Mouse (Mus musculus) kidney, adult 18-20 months (tissue): Measurements from ENCODE around the gene Tnnt2.

Experiments
- DNase-seq: peaks from one replicate; pipeline ENCODE4 v3.0.0; 2021

Gene Tnnt2

DNA sequence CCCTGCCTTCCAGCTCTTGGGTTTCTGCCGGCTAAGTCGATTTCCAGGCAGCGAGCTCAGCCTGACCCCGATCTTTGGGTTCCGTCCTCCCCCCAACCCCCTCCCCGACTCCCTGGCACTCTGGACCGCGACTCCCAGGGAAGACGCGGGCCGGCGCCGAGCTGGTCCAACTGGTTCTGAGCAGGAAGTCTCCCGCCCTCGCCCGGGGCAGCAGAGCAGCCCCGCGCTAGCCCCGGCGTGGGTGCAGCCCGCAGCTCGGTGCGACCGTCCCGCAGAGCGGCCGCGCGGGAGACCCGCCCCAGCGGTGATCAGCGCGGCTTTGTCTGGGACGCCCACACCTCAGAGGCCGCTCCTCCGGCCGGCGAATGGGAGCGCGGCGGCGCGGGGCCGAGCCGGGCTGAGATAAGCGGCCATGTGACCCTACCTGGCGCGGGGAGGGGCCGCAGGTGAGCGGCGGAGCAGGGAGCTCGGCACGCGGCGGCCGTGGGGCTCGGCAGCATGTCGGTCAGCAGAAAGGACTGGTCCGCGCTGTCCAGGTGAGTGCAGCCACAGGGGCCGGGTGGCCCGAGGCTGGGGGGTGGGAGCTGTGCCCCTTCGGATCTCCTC lies 17.6 kb upstream of the Tnnt2 start, which contains the start of gene Lad1:
TSS of gene Lad1 (plus strand) at position 118 of the 606 bp plus-strand sequence.
- peak; percentile 84 for DNase-seq

DNA sequence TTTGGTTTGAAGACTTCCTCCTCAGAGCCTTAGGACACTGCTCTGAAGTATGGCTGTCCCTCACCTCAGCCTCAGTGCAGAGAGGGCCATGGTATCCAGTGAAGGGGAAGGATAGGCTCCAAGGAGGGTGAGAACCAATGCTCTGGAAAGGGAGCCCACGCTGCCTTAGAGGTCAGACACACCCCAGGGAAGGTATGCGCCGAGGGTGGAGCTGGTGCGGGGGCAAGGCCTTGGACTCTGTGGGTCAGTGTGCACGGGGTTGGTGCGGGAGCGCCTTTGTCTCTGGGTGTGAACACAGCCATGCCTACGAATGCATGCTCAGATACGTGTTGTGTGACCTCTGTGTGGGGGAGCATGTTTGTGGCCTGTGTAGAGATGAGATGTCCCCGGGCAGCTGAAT lies 16.1 kb upstream of the Tnnt2 start:
- peak; percentile 58 for DNase-seq

DNA sequence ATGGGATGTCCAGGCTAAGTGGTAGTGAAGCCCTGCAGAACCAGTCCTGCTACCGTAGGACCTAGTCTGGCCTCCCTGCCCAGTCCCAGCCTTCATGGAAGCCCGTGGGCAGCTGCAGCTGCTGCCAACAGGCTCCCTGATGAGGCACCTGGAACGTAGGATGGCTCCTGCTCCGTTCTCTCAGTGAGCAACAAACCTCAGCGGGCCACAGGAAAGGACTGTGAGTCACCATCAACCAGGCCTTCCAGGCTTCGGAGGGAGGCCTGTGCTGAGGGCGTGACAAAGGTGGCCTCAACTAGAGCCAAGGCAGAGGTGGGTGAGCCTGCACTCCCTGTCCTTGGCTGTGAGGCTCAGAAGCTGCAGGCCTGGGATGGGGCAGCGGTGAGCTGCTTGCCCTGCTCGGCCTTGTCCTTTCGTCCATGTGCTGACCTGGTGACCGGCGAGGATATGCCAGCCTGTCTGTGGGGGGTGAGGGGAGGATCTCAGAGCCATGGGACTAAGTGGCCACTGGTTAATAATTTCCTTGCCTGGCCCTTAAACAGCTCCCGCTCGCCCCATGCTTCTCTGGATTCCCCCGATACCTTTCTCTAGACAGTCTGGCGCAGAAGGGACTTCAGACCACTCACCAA lies 15.3 kb upstream of the Tnnt2 start:
- peak; percentile 86 for DNase-seq

DNA sequence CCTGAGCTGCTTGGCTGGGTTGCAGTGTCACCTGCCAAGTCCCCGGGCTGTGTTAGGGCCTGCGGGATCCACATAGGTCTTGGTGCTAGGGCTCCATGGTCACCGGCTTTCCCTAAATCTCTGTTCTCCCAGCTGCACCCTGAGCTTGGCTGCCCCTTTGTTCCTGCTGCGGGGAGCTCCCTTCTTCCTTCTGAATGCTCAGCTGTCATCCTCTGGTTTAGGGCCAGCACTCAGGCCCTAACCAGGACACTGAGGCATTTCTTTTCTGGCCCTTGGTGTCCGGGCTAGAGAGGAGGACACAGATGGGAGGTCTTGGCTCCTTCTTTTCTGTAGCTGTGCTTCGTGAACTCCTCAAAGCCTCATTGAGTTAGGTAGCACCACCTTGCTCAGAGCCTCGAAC lies 14.4 kb upstream of the Tnnt2 start:
- DNase-seq, result no peak

DNA sequence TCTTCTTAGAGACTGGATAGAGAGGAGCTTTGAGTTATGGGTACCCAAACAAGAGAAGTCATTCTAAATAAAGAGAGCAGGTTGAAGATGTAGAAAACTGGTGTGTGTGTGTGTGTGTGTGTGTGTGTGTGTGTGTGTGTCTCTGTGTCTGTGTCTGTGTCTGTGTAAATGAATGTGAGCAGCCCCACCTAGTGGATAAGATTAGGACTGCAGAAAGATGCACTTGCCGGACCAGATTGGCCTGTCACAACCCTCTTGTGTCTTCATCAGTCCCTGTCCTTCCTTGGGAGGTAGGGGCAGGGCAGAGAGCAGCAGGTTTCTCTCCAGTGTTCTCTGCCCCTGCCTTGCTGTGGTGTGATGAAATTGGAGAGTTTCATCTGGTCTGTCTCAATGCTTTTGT lies 7.2 kb upstream of the Tnnt2 start:
- peak; percentile 43 for DNase-seq

DNA sequence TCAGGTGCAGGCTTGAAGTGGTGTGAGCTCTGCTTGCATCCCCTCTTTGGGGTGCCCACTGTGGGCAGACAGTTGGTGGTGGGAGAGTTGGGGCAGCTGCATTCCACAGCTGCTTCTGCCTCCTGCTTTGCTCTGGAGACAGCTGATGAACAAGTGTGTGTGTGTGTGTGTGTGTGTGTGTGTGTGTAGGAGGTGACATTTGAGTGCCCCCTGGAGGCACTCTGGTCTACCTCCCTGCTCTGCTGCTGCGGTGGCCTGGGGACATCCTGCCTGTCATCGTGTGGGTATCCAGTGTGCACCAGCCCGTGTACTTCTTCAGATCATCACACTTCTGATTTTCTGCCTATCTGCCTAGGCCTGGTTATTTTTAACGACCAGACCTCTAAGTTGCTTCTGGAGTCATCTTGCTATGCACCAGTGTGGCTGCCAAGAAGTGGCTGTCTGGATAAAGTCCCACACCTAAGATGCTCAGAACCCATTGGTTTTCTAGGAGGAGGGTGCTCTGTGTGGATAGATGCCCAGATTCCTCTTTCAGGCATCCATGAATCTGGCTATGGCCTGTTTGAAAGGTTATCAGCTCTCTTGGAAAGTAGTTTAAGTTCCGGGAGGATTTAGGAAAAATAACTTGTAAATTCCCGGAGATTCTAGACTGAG lies 1.8 kb upstream of the Tnnt2 start:
- no peak for DNase-seq

DNA sequence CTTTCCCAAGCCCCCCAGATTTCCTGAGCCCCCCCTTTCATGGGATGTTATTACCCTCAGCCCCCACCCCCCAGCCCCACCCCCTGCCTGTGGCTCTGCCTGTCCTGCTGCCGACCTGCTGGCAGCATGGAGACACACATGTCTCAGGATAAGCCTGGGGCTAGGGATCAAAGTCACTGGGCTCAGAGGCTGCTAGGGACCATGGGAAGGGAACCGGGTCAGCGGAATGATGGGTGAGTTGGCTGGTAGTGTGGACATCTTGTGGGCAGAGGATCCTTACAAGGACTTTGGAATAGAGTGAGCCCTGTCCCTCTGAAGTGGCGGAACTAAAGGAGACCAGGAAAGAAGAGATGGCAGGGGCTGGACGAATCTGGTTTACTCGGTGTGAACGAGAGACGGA lies 1.2 kb upstream of the Tnnt2 start:
- no peak for DNase-seq

DNA sequence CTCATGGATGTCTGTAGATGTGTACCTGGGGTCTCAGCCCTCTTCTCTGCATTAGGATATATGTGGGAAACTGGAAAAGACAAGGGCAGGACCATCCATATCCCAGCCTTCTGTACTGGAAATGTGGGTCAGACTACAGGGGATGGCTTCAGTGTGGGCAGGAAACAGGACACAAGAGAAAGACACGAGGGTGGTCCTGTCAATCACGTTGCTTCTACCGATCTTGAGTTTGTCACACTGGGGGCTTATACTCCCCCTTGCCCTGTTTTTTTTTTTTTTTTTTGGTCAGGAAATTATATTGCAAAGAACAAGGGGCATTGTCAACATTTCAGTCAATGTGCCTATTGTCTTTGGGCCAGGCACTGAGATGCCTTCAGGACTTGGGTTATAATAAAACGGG lies 2.5 kb downstream of the Tnnt2 start:
- DNase-seq, result no peak

DNA sequence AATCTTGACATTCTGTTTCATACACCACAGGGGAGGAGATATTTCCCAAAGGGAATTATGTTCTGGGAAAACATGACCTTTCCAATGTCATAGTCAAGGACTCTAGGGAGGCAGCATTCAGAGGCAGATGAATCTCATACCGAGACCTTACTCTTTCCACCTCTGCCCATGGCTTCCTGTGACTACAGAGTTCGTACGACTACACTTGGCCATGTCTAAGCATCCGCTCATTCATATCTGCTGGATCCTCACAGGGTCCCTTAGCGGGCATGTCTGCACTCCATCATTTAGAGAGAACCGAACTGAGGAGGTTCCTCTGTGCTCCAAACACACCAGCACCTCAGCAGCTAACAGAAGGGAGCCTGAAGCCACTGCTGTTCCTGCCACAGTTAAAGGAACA lies 2.9 kb downstream of the Tnnt2 start:
- no peak for DNase-seq

DNA sequence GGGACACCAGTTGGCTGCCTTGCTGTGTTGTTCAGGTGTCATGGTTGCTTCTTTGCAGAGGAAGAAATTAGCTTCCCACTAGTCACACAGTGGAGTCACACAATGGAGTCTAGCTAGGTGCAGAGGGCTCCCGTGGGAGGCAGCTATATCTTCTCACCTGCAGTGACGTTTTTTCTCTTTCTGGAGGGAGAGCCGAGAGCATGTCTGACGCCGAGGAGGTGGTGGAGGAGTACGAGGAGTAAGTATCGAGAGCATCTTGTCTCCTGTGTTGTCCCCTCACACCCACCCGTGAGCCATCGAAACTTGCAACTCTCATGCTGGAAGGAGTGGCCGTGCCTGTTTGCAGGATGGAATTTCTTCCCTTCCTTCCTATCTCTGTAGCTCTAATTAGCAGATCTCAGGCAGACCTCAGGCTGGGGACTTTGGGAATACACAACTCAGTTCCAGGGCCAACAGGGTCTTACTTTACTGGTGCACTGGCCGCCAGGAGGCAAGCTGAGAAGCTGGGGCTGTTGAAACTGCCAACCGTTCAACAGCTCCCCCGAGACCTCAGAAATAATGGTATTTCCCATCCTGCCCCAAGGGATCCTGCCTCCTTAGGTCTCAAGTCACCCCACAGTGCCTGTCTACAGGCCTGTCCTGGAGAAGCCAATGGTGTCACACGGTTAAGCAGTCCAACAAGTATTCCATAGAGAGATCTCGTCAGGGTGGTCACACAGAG lies 4.7 kb downstream of the Tnnt2 start:
- no peak for DNase-seq

DNA sequence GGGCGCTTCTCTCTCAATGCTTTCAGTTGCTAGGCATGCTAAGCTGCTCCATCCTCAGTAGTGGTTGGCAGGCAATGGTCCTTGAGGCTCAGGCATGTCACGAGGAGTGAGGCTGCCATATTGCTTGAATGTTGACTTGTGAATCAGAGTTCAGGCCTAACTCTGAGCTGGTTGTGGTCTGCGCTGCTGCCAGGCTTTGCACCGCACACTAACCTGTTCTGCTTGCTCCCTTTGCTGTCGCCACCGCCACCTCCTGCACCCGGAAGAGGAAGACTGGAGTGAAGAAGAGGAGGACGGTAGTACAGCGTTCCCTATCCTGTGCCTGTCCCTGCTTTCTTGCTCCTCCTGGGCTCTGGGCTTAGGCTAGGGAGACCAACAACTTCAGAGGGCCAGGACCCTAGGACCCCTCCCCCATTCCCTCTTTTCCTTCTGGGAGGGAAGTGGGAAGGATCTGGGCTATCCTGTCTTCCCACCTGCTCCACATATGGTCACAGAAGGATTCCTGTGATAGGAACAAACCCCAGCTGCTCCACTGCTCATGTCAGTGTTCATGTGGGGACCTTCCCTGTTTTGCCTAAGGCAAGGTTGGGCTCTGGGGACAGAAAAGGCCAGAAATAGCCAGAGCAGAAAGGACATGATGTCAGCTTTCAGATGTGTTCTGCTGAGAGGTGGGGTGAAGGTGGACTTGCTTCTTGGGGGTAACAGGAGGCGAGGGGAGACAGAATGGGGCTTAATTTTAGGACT lies 7.5 kb downstream of the Tnnt2 start:
- no peak for DNase-seq

DNA sequence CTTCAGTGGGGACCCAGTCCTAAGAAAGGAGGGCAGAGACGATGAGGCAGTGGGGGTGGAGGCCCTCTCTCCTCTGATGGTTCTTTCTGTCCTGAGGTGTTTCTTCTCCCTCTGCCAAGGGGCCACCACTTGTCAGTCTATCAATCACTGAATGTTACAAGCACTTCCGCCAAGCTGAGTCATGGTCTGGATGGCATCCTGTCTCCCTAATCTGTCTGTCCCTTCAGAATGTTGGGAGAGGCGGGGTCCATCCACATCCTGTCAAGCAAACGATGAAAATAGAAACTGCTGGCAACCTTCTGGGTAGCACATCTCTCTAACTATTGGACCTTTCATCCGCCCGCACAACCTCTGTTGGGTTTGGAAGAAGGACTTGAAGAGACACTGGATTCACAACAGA lies 8.3 kb downstream of the Tnnt2 start:
- no peak for DNase-seq

DNA sequence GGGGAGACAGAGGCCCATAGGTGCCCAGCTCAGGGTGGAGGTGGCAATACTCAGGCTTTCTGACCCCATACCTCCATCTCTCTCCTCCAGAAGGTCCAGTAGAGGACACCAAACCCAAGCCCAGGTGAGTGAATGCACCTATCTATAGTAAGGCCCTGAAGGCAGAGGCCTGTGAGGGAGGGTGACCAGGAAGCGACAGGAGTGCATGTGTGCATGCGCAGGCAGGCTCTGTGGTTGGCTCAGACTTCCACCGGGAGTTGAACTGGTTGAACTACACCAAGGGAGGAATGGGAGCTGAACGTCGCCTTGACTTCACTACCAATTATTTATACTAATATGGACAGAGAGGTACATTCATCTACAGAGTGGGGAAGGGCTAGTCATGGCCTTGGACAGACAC lies 10.5 kb downstream of the Tnnt2 start:
- no peak for DNase-seq

DNA sequence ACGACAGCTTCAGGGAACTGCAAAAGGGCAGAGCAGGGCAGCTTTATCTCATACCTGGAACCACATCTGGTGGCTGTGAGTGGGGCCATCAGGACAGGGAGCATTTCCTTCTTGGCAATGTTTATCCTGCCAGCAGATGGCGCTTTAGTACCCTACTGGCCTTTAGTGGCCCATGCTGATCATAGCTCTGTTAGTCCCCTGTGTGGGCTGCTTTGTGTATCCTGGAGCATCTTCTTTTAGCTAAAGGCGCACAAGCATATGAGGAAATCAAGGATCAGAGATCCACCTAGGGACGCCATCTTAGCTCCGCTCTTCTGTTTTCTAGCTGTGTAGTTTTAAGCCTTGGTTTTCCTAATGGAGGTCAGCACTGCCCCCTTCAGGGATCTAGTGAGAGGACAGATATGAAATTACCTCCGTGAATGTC lies 11.0 kb downstream of the Tnnt2 start:
- DNase-seq, result peak; percentile 49

DNA sequence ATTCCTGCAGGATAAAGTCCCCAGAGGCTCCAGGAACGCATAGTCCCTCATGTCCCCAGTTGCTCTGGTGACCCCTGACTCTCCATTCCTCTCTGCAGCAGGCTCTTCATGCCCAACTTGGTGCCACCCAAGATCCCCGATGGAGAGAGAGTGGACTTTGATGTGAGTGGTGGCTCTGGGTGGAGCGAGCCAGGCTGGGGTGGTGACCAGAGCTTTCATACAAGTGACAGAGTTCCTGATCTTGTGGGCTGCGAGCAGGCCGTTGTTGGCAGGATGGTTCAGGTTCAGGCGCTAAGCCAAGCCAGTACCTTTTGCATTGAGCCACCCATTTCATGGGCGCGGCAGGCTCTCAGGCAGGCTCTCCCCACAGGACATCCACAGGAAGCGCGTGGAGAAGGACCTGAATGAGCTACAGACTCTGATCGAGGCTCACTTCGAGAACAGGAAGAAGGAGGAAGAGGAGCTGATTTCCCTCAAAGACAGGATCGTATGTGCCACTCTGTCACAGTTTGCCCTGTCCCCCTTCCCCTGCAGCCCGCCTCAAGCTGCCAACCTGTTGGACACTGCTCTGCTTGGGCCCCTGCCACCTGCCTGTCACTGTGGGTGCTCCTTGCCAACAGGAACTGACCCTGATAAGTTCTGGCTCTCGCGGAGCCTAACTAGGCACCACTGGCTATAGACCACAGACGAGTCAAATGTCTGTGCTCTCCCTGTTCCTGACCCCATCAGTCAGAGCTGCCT lies 11.6 kb downstream of the Tnnt2 start:
- DNase-seq, result no peak

DNA sequence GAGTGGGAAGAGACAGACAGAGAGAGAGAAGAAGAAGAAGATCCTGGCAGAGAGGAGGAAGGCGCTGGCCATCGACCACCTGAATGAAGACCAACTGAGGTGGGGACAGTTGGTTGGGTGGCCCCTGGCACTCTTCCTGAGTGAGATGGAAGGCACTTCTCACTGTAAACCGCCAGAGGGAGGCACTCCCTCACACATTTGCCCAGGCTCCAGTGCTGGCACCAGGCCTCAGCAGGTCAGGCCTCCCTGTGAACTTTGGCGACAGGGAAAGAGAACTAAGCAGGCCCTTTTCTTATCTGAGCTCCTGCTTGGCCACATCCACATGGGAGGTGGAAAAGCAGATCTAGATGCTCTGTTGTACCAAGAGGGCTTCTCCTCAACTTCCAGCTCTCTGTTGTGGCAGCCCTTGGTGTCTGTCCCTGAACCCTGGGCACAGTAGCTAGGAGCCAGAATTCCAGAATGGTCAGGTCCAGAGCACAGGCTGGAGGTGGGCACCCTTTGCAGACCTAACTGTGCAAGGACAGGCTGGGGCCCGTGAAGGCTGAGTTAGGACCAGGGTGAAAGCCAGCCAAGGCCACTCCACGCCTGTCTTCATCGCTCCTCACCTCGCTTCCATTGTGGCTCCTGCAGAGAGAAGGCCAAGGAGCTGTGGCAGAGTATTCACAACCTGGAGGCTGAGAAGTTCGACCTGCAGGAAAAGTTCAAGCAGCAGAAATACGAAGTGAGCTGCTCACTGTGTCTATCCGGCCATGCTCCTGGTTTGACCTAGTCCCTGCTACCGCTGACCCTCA lies 14.8 kb downstream of the Tnnt2 start:
- peak; percentile 54 for DNase-seq

DNA sequence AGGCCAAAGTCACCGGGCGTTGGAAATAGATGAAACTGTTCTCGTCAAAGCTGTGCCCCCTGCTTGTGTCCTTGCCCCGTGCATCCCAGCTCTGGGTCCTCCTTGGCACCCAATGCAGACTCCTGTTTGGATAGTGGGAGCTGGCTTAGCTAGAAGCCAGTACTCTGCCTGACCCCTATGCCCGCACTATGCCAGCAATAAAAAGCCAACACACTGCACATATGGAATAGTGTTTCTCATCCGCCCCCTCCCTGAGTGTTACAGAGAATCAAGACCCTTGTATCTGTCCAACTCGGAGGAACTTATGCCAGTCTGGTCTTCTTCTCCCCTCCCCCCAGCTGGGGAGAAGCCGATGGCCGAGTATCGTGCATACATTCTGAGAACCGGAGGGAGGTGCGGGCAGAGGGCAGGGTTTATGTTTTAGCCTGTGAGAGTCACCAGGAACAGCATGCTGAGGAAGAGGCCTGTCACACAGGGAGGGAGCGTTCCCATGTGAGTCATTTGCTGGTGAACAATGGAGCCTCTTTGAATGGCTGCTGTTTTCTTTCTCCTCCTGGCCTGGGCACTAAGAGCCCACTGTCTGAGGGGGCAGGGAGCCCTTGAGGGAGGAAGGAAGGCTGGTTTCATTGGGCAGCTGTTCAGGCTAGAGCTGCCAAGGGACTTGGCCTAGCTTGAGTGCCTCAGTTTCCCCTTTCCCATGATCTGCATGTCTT lies 16.0 kb downstream of the Tnnt2 start:
- DNase-seq, result no peak

DNA sequence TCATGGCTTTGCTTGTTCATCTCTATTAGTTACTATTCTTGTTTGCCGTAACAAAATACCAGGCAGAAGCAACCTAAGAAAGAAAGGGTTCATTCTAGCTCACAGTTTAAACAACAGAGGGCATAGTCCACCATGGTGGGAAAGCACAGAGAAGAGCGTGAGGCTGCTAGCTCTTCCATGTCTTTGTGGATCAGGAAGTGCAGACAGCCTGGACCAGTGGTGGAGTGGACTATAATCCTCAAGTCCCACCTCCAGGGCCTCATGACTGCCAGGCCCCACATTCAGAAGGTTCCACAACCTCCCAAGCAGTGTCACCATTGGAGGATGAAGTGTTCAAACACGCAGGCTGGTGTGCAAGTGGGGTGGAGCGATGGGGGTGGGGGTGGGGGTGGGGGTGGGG lies 17.0 kb downstream of the Tnnt2 start:
- no peak for DNase-seq

DNA sequence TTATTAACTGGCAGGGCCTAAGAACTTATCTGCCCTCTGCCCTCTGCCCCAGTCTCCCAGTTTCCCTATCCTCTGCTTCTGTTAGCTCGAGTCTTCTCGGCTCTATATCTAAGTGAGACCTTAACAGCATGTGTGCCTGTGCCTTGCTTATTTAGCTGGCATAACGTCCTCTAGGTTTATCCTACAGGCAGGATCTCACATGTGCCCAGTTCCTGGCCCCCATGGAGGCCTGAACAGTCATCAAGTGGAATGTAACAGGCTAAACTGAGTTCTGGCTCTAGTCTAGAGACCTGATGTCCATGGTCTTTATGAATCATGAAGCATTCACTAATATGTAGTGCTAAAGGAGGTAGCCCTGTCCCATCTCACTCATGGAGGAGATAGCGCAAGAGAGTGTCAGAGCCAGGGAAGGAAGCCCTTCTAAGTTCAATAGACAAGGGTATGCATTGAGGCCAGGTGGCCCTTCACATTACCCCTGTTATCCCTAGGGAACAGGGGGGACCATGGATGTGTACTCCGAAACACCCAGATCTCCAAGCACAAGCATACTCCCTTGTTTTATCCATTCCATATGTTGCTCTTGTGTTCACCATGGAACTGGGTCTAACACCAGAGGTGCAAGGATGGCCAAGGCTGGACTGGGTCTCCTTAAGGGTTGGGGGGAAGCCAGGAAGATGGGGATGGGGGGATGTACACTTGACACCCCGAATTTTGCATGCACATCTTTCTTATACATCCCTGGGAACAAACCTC lies 18.6 kb downstream of the Tnnt2 start:
- DNase-seq, result no peak

DNA sequence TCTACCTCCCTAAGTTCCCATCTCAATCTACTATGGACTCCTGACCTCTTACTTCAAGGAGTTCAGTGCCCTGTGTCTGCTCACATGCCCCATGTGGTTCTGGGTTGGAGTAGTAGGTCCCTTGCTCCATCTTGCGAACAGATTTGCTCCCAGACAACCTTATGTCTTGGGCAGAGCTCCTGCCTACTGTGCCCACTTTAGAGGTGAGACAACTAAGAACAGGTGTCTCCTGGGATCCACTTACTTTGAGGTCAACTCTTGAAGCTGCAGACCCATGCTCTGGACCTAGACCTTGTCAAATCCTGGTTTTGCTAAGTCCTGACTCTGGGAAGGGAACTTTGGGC lies 19.2 kb downstream of the Tnnt2 start:
- no peak for DNase-seq
